Comparison of ENCODE assay signal across 25 mouse cellular contexts in the genomic region with DNA sequence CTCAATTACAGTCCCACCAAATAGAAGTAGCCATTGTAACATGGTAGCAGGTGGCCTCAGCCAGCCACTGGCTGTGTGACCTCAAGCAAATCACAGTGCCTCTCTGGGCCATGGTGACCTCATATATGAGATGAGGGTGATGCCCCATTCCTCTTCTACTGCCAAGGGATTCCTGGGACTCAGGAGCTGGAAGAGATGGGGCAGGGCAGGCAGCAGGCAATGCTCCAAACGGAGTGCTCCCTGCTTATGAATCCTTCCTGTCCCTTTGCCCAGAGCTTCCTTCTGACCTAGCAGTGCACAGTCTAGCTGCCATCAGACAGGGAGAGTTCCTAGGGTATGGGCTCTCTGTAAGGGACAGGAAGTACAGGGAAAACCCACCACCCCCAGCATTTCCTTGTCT. TPM values are rescaled to one million over a fixed set of nuclear protein-coding genes. Genes with fewer than 3 reads are reported as not detected.
A peak's percentile ranks its signal among the peaks of the same experiment; 100 is the strongest.
DNase-seq lines count a peak whose midpoint lies in the region; ATAC-seq and TF ChIP-seq lines count a peak whose summit lies in the region.
"Had no signal": no experiment of that assay in that cellular context is flagged by ENCODE, and none has a peak within 500 bp of the region (broad histone marks: within the 10 kb centered on the region; RNA-seq: fewer than 3 reads in every experiment).

No protein-coding gene starts in this region.

- H3K27ac ChIP-seq in liver, postnatal 0 days (ENCODE audit: low read depth), result 0 out of 2 replicates have a peak overlapping the region, but pooled peaks have one; percentile 34
- no peak overlapping the region for H3K27ac ChIP-seq in liver, embryonic 12.5 days
- H3K27ac ChIP-seq: embryonic facial prominence, embryonic 10.5 days; embryonic facial prominence, embryonic 12.5 days; forebrain, embryonic 13.5 days; forebrain, embryonic 15.5 days had no signal

- no peaks in the 10 kb centered on the region for H3K27me3 ChIP-seq in liver, postnatal 0 days (ENCODE audit: insufficient read depth, low read length)
- 0 out of 2 replicates have a peak, but pooled peaks cover 7% of the 10 kb centered on the region for H3K27me3 ChIP-seq in liver, embryonic 12.5 days (replicated peaks)
- H3K27me3 ChIP-seq: embryonic facial prominence, embryonic 12.5 days; forebrain, embryonic 13.5 days; forebrain, embryonic 15.5 days had no signal

- peaks cover 24% of the 10 kb centered on the region for H3K36me3 ChIP-seq in liver, postnatal 0 days (replicated peaks; ENCODE audit: insufficient read depth, low read length)
- H3K36me3 ChIP-seq in liver, embryonic 12.5 days, result 0 out of 2 replicates have a peak, but pooled peaks cover 3% of the 10 kb centered on the region
- H3K36me3 ChIP-seq: embryonic facial prominence, embryonic 10.5 days; embryonic facial prominence, embryonic 12.5 days; forebrain, embryonic 15.5 days had no signal

- WGBS in liver, postnatal 0 days (ENCODE audit: insufficient replicate concordance), result 75% methylated on average over 1 of the region's 1 CpGs
- WGBS in liver, embryonic 12.5 days (ENCODE audit: insufficient replicate concordance), result 80% methylated on average over 1 of the region's 1 CpGs

- H3K4me3 ChIP-seq in liver, postnatal 0 days (ENCODE audit: low read depth, low read length), result no peak overlapping the region
- no peak overlapping the region for H3K4me3 ChIP-seq in liver, embryonic 12.5 days
- H3K4me3 ChIP-seq: embryonic facial prominence, embryonic 10.5 days; embryonic facial prominence, embryonic 12.5 days; forebrain, embryonic 13.5 days; forebrain, embryonic 15.5 days had no signal

- DNase-seq in kidney, adult 18-20 months, result peak; percentile 43
- no peak for DNase-seq in kidney, postnatal 4 days
- DNase-seq in kidney, adult 9 months, result peak; percentile 38
- DNase-seq in kidney, postnatal 25 days, result no peak
- no peak for DNase-seq in liver, postnatal 0 days
- peak; percentile 1 for DNase-seq in Muller cell, postnatal 12 days (ENCODE audit: inconsistent ontology term)
- no peak for DNase-seq in lung, postnatal 14 days
- DNase-seq: adrenal gland, adult 8-10 months; adrenal gland, postnatal 14 days; adrenal gland, postnatal 36 days; cerebellum, adult 11-12 months; cerebellum, adult 2 months; cerebellum, adult 9-10 months; cerebellum, postnatal 25 days had no signal

- TF ChIP-seq CTCF in liver, postnatal 0 days (IDR thresholded peaks at IDR 0.05; ENCODE audit: low read depth), result no peak

- no peaks in the 10 kb centered on the region for H3K9me3 ChIP-seq in liver, postnatal 0 days (ENCODE audit: low read length)
- no peaks in the 10 kb centered on the region for H3K9me3 ChIP-seq in liver, embryonic 12.5 days (replicated peaks)
- H3K9me3 ChIP-seq: embryonic facial prominence, embryonic 10.5 days; embryonic facial prominence, embryonic 12.5 days; forebrain, embryonic 13.5 days; forebrain, embryonic 15.5 days had no signal

- H3K9ac ChIP-seq in liver, postnatal 0 days (replicated peaks), result no peak overlapping the region
- H3K9ac ChIP-seq in liver, embryonic 12.5 days, result no peak overlapping the region
- H3K9ac ChIP-seq: embryonic facial prominence, embryonic 12.5 days; forebrain, embryonic 13.5 days; forebrain, embryonic 15.5 days had no signal

- no peak for ATAC-seq in liver, postnatal 0 days
- ATAC-seq in liver, embryonic 12.5 days, result no peak
- ATAC-seq: activated CD4-positive, CD25-positive, alpha-beta regulatory T cell, adult 4 months; forebrain, embryonic 13.5 days; forebrain, embryonic 15.5 days; Patski had no signal

- no peak for TF ChIP-seq EP300 in liver, postnatal 0 days (IDR thresholded peaks at IDR 0.05; ENCODE audit: low read depth)

- no peak overlapping the region for H3K4me2 ChIP-seq in liver, postnatal 0 days (ENCODE audit: low read depth, low read length)
- no peak overlapping the region for H3K4me2 ChIP-seq in liver, embryonic 12.5 days
- H3K4me2 ChIP-seq: embryonic facial prominence, embryonic 12.5 days; forebrain, embryonic 13.5 days; forebrain, embryonic 15.5 days had no signal

- peaks cover 16% of the 10 kb centered on the region for H3K4me1 ChIP-seq in liver, postnatal 0 days (ENCODE audit: insufficient read depth)
- peaks cover 22% of the 10 kb centered on the region for H3K4me1 ChIP-seq in liver, embryonic 12.5 days
- H3K4me1 ChIP-seq: embryonic facial prominence, embryonic 10.5 days; embryonic facial prominence, embryonic 12.5 days; forebrain, embryonic 13.5 days; forebrain, embryonic 15.5 days had no signal

RNA-seq across cellular contexts. Expression of gene Ttpal, which starts 43.6 kb away (rescaled TPM):
- polyA plus RNA-seq in liver, postnatal 0 days (2015; fragmentation: Nextera tagmentation; extraction: Ambion mirVana), result 6.7 and 9.5 TPM in 2 replicates
- 18.2 and 20.4 TPM in 2 replicates for polyA plus RNA-seq in liver, embryonic 12.5 days (2016; fragmentation: Nextera tagmentation; extraction: Ambion mirVana)

RNA-seq across cellular contexts. Expression of gene Hnf4a, which starts 51.9 kb away (rescaled TPM):
- 25.1 and 27.5 TPM in 2 replicates for polyA plus RNA-seq in liver, postnatal 0 days (2015; fragmentation: Nextera tagmentation; extraction: Ambion mirVana)
- polyA plus RNA-seq in liver, embryonic 12.5 days (2016; fragmentation: Nextera tagmentation; extraction: Ambion mirVana), result 15.1 and 15.4 TPM in 2 replicates
- polyA plus RNA-seq: activated CD4-positive, CD25-positive, alpha-beta regulatory T cell, adult 4 months; C2C12; cortical plate, adult 2 months; embryonic facial prominence, embryonic 10.5 days; embryonic facial prominence, embryonic 12.5 days; embryonic facial prominence, embryonic 14.5 days; forebrain, embryonic 11.5 days; forebrain, embryonic 13.5 days; forebrain, embryonic 15.5 days had no signal

Comparison
In these comparisons a context has a peak if more than half of its experiments do, and no peak if none do; other contexts are left out.
1. DNase-seq: peak in kidney, adult 18-20 months (single experiment), kidney, adult 9 months (single experiment) and Muller cell, postnatal 12 days (single experiment); none in kidney, postnatal 4 days (0 of 2), kidney, postnatal 25 days (0 of 2), liver, postnatal 0 days (single experiment) and lung, postnatal 14 days (single experiment).